Mouse (Mus musculus): ENCODE data around the gene Cep83. TPM values are rescaled to one million over a fixed set of nuclear protein-coding genes. Genes with fewer than 3 reads are reported as not detected.
A peak's percentile ranks its signal among the peaks of the same experiment; 100 is the strongest.

Gene Cep83
- total and polyA plus RNA-seq, 3 experiments, result 23.9 to 231 (median 25.9) TPM

DNA sequence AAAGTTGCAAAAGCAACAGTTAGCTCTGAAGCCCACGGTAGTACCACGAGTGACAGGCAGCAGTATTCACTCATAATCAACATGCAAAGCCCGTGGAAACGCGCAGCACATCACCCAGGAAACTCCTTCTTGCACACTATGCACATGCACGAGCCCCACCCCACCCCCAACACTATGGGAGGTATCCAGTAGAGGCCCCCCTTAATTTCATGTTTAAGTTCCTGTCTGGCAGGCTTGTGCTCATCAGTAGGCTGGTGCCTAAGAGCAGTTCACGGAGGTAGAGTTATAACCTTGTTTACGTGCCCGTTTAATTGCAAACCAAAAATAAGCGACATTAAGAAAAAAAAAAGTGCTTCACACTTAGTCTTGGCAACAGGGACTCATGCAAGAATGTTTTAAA is 138.9 kb downstream of the Cep83 start:
- Histone ChIP-seq H3K9me3 (replicated peaks; ENCODE audit: insufficient read depth, low read length) (no peaks in the 10 kb centered on the region), H3K4me1 (ENCODE audit: control insufficient read depth in 1 of 2, insufficient read depth in 2 of 2, low read length in 2 of 2) (peaks cover 10 to 18% of the 10 kb centered on the region in 2 experiments; a peak in 3 of 4 replicates), H3K9ac (ENCODE audit: control insufficient read depth, low read depth, low read length, poor library complexity, severe bottlenecking) (no peak overlapping the region), H3K4me3 (ENCODE audit: control insufficient read depth in 1 of 2, insufficient read depth in 1 of 2, low read depth in 2 of 2, low read length in 2 of 2) (no peak overlapping the region), H3K27ac (ENCODE audit: control insufficient read depth, low read depth, low read length) (no peak overlapping the region; the same call in 1 of the 2 replicates), H3K27me3 (ENCODE audit: control insufficient read depth in 1 of 2, insufficient read depth in 2 of 2, low read length in 2 of 2) (no peaks in the 10 kb centered on the region), H3K36me3 (ENCODE audit: control insufficient read depth in 1 of 2, insufficient read depth in 2 of 2, low read length in 2 of 2) (peaks cover 20 to 21% of the 10 kb centered on the region in 2 experiments), H3K79me2 (ENCODE audit: control insufficient read depth, insufficient read depth, low read length, poor library complexity) (no peaks in the 10 kb centered on the region)
- no peak for DNase-seq (ENCODE audit: low read depth, low spot score)
- TF ChIP-seq POLR2AphosphoS5 (IDR thresholded peaks at IDR 0.05; ENCODE audit: borderline replicate concordance, low read depth, low read length) (no peak), EP300 (IDR thresholded peaks at IDR 0.05; ENCODE audit: low read depth in 1 of 2, low read length in 2 of 2) (no peak), ETS1 (IDR thresholded peaks at IDR 0.05; ENCODE audit: low read depth, low read length) (no peak), CTCF (IDR thresholded peaks at IDR 0.05 in 2 of 3, conservative IDR thresholded peaks at IDR 0.05 in 1 of 3; ENCODE audit: control insufficient read depth in 1 of 3, insufficient read depth in 1 of 3, low read depth in 2 of 3, low read length in 3 of 3, poor library complexity in 1 of 3, severe bottlenecking in 1 of 3) (no peak), POLR2A (IDR thresholded peaks at IDR 0.05; ENCODE audit: control insufficient read depth in 1 of 2, insufficient read depth in 1 of 2, low read depth in 1 of 2, low read length in 2 of 2, poor library complexity in 1 of 2) (no peak), ZMIZ1 (IDR thresholded peaks at IDR 0.05; ENCODE audit: low read depth, low read length) (no peak), NELFE (IDR thresholded peaks at IDR 0.05; ENCODE audit: low read depth, low read length) (no peak), MAZ (IDR thresholded peaks at IDR 0.05; ENCODE audit: low read depth, low read length) (no peak), USF1 (IDR thresholded peaks at IDR 0.05; ENCODE audit: low read depth, low read length) (no peak), CHD2 (IDR thresholded peaks at IDR 0.05; ENCODE audit: low read length) (no peak), JUND (IDR thresholded peaks at IDR 0.05; ENCODE audit: low read depth, low read length) (no peak), GABPA (IDR thresholded peaks at IDR 0.05; ENCODE audit: low read depth, low read length) (no peak), MEF2A (IDR thresholded peaks at IDR 0.05; ENCODE audit: extremely low read depth, insufficient replicate concordance, low read depth, low read length, poor library complexity, severe bottlenecking) (no peak), RCOR1 (IDR thresholded peaks at IDR 0.05; ENCODE audit: low read depth, low read length) (no peak)

DNA sequence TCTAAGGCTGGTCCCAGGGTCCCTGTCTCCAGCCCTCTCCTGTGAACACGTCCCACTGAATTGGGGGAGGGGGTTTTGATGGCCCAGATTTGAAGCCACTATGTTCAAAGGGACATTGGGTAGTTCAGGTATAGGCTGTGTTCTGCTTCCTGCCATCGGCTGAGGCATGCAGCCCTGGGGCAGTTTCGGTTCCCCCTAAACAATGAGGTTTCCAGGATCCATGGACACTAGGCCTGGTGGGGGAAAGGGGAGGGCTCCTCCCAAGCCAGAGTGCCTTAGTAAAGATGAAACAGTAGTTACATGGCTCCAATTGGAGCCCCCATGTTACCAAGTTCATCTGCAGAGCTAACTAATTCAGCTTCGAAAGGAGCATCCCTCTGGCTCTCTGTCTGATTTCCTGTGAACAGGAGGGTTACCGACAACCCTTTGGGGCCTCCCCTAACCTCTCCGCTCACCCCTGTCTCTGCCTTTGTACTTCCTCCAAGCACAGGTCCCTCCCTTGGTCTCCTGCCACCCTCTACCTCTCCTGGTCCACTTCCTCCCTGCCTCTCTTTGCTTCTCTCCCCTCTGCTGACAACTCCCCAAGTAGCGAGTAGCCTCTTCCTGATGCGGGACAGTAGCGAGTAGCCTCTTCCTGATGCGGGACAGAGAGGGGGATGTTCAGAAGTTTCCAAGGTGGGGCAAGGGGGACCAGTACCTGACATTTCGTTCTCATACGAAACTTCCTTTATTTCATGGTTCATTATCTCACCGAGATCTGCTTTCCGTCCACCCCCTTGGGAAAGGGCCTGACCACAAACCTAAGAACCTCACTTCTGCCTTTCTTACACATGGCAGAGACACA is 139.7 kb downstream of the Cep83 start:
- DNase-seq (ENCODE audit: low read depth, low spot score), result peak; percentile 74
- Histone ChIP-seq H3K4me1 (ENCODE audit: control insufficient read depth in 1 of 2, insufficient read depth in 2 of 2, low read length in 2 of 2) (peaks cover 10 to 18% of the 10 kb centered on the region in 2 experiments; a peak in 3 of 4 replicates), H3K36me3 (ENCODE audit: control insufficient read depth in 1 of 2, insufficient read depth in 2 of 2, low read length in 2 of 2) (peaks cover 16 to 20% of the 10 kb centered on the region in 2 experiments), H3K4me3 (ENCODE audit: control insufficient read depth in 1 of 2, insufficient read depth in 1 of 2, low read depth in 2 of 2, low read length in 2 of 2) (peak overlapping the region in 1 of 2 experiments; percentile 34; a peak in 1 of 4 replicates), H3K9me3 (replicated peaks; ENCODE audit: insufficient read depth, low read length) (no peaks in the 10 kb centered on the region), H3K9ac (ENCODE audit: control insufficient read depth, low read depth, low read length, poor library complexity, severe bottlenecking) (peak overlapping the region; percentile 6; the same call in 1 of the 2 replicates), H3K27ac (ENCODE audit: control insufficient read depth, low read depth, low read length) (peak overlapping the region; percentile 64), H3K79me2 (ENCODE audit: control insufficient read depth, insufficient read depth, low read length, poor library complexity) (no peaks in the 10 kb centered on the region), H3K27me3 (ENCODE audit: control insufficient read depth in 1 of 2, insufficient read depth in 2 of 2, low read length in 2 of 2) (no peaks in the 10 kb centered on the region)
- TF ChIP-seq ETS1 (IDR thresholded peaks at IDR 0.05; ENCODE audit: low read depth, low read length) (peak; percentile 69), NELFE (IDR thresholded peaks at IDR 0.05; ENCODE audit: low read depth, low read length) (no peak; the same call in 1 of the 2 replicates), ELF1 (IDR thresholded peaks at IDR 0.05; ENCODE audit: low read depth, low read length) (0 out of 2 replicates have a peak, but pooled peaks have one; percentile 34), EP300 (IDR thresholded peaks at IDR 0.05; ENCODE audit: low read depth in 1 of 2, low read length in 2 of 2) (peak; percentile 56; a peak in 2 of 4 replicates), MAX (IDR thresholded peaks at IDR 0.05; ENCODE audit: low read length) (peak; percentile 36; the same call in 1 of the 2 replicates), TCF12 (IDR thresholded peaks at IDR 0.05; ENCODE audit: low read depth, low read length) (no peak), RCOR1 (IDR thresholded peaks at IDR 0.05; ENCODE audit: low read depth, low read length) (peak; percentile 61; the same call in 1 of the 2 replicates), SIN3A (IDR thresholded peaks at IDR 0.05; ENCODE audit: low read length) (peak; percentile 52; the same call in 1 of the 2 replicates), MAFK (IDR thresholded peaks at IDR 0.05; ENCODE audit: borderline replicate concordance, low read depth, low read length) (no peak), HCFC1 (IDR thresholded peaks at IDR 0.05; ENCODE audit: low read depth, low read length) (0 out of 2 replicates have a peak, but pooled peaks have one; percentile 38), RAD21 (IDR thresholded peaks at IDR 0.05; ENCODE audit: low read depth, low read length) (no peak), SMC3 (IDR thresholded peaks at IDR 0.05; ENCODE audit: low read depth, low read length) (peak; percentile 16; the same call in 1 of the 2 replicates), MXI1 (IDR thresholded peaks at IDR 0.05; ENCODE audit: low read depth, low read length) (peak; percentile 65; the same call in 1 of the 2 replicates), MYC (IDR thresholded peaks at IDR 0.05; ENCODE audit: low read depth, low read length) (peak; percentile 48; the same call in 1 of the 2 replicates), MAZ (IDR thresholded peaks at IDR 0.05; ENCODE audit: low read depth, low read length) (peak; percentile 71; the same call in 1 of the 2 replicates), GATA1 (IDR thresholded peaks at IDR 0.05; ENCODE audit: low read depth, low read length) (peak; percentile 70), CHD2 (IDR thresholded peaks at IDR 0.05; ENCODE audit: low read length) (no peak)

Measured in MEL (cell line).